Mouse (Mus musculus) subcutaneous adipose tissue, adult 2 months (tissue): Measurements from ENCODE around the gene P2ry4. TPM values are rescaled to one million over a fixed set of nuclear protein-coding genes. Genes with fewer than 3 reads are reported as not detected.

Source experiments
- polyA plus RNA-seq: library from polyadenylated mRNA; depleted of rRNA; stranded (reverse); fragments of >200 nt; gene quantifications from 2 replicates; pipeline ENCODE4 v1.2.3, GENCODE M21; 2012; ENCODE audit warnings: low replicate concordance; rRNA removed

Gene P2ry4
- 0.03 TPM in 1 of 2 replicates, not detected in the other for polyA plus RNA-seq

DNA sequence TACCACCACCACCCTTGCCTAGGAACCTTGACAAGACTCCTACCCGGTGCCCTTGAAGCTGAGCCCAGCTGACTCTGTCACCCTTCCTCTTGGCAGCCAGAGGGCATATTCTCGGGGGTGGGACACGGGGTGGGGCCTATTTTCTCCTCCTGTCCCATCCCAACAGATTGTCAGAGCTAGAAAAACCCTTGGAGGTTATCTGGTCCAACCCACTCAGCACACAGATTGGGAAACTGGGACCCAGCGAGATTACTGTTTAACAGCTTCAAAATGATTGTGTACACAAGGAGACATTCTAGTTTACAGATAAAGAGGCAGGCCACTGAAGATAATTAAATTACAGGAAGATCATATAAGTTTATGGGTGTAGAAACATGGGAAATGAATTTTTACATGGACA, at the start of gene P2ry4:
TSS of gene P2ry4 (minus strand) at position 79 of the 400 bp plus-strand sequence.

DNA sequence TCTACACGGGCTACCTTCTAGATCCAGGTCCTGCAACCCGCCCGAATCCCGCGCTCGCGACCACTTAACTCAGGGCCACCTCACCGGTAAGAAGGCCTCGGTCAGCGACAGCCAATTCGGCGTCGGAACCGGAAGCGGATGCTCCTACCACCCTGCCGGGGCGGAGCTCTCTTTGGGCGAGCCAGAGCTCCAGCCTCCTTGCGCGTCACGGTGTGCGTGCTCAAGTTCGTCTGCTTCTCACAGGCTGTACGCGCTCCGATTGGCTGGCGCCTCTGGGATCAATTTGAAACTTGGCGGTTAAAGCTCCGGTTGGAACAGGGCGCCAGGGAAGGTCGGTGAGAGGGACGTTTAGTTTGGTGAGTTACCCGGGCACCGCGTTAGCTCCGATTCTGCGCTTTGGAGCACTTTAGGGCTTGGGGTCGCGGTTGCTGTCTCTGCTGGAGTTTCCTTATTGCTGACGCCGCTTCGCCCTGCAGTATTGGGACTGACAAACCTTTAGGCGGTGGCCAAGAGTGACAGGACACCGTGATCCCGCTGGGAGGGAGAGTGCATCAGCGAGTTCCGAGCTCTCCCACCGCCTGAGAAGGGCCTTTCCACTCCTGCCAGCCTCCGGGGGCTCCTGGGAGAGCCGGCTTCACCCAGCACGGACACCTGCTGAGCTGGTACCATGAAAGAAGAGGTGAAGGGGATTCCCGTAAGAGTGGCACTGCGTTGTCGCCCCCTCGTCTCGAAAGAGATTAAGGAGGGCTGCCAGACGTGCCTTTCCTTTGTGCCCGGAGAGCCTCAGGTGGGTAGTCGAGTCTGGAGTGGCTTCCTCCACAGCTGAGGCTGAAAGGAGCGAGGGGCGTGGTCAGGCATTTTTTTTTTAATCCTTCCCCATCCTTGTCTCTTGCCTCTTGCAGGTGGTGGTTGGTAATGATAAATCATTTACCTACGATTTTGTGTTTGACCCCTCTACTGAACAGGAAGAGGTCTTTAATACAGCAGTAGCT, 31.4 kb upstream of the P2ry4 start, which contains the start of gene Pdzd11:
TSS of gene Pdzd11 (minus strand) at position 767 of the 992 bp plus-strand sequence.

DNA sequence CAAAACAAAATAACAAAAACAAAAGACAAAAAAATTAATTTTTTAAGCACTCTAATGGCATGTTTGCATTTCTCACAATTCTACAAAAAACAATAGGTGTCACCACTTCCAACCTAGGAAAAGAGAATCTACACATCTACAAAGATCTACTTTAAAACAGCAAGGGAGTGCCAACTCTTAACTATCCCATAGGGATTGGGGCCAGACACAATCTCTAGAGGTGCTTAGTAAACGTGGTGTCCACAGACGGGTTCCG, 30.8 kb upstream of the P2ry4 start, which contains the start of gene Kif4:
TSS of gene Kif4 (plus strand) at position 192 of the 256 bp plus-strand sequence.

DNA sequence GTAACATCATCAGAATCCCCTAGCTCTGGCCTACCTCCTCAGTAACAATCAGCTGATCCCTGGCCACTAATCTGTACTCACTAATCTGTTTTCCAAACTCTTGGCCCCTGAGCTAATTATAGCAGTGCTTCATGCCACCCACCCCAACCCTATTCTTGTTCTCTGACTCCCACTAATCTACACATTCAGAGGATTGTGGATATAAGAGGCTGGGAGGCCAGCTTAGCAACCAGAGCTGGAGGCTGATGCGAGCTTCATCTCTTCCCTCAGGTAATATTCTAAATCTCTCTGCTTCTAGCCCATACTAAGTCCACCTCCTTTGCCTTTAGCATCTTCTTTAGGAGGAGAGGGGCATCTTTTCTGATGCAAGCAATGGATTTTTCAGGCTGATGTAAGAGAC, 10.6 kb upstream of the P2ry4 start, which contains the start of gene Arr3:
TSS of gene Arr3 (plus strand) at position 184 of the 400 bp plus-strand sequence.

DNA sequence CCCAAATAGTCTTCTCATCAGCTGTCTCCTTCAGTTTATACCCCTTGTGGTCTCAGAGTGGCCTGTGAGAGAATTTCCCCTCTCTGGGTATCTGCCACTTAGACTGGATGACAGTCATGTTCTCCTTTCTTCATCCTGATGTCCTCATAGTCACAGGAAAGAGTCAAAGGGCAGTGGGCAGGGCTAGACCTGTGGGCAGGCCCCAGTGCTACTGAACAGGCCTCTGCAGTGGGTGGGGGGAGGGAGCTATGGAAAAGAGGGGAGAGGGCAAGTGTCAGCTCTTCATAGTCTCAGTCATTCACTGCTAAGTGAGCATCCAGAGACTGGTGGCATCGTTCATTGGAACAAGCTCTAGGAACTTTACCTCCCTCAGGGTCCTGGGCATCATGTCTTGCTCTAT, 22.7 kb downstream of the P2ry4 start, which contains the start of gene Awat1:
TSS of gene Awat1 (plus strand) at position 301 of the 400 bp plus-strand sequence.

Other genes starting within 250 kb of the P2ry4 start
- not detected in 2 replicates for gene Otud6a, start 165.9 kb downstream of the P2ry4 start, polyA plus RNA-seq
- gene Awat2, start 152.2 kb downstream of the P2ry4 start, polyA plus RNA-seq: 0.37 and 0.80 TPM in 2 replicates
- gene Igbp1, start 100.6 kb downstream of the P2ry4 start, polyA plus RNA-seq: 28.2 and 37.8 TPM in 2 replicates
- gene Dgat2l6, start 70.0 kb downstream of the P2ry4 start, polyA plus RNA-seq: not detected in 2 replicates
- gene Awat1, start 22.6 kb downstream of the P2ry4 start, polyA plus RNA-seq: not detected in 2 replicates
- gene Arr3, start 10.6 kb upstream of the P2ry4 start, polyA plus RNA-seq: not detected in 2 replicates
- 0.20 and 1.6 TPM in 2 replicates for gene Kif4, start 30.9 kb upstream of the P2ry4 start, polyA plus RNA-seq
- gene Pdzd11, start 31.7 kb upstream of the P2ry4 start, polyA plus RNA-seq: 29.2 and 40.1 TPM in 2 replicates
- 0.16 and 1.5 TPM in 2 replicates for gene Gdpd2, start 135.0 kb upstream of the P2ry4 start, polyA plus RNA-seq
- 4.0 and 23.6 TPM in 2 replicates for gene Dlg3, start 172.9 kb upstream of the P2ry4 start, polyA plus RNA-seq